Mouse (Mus musculus): ENCODE measurements at regions not wholly inside any gene's neighbourhood (a gene's known extent, or its start where the extent isn't known, plus 50 kb on each side); places are given as distances from the start of the nearest gene placed in this dataset.

DNA sequence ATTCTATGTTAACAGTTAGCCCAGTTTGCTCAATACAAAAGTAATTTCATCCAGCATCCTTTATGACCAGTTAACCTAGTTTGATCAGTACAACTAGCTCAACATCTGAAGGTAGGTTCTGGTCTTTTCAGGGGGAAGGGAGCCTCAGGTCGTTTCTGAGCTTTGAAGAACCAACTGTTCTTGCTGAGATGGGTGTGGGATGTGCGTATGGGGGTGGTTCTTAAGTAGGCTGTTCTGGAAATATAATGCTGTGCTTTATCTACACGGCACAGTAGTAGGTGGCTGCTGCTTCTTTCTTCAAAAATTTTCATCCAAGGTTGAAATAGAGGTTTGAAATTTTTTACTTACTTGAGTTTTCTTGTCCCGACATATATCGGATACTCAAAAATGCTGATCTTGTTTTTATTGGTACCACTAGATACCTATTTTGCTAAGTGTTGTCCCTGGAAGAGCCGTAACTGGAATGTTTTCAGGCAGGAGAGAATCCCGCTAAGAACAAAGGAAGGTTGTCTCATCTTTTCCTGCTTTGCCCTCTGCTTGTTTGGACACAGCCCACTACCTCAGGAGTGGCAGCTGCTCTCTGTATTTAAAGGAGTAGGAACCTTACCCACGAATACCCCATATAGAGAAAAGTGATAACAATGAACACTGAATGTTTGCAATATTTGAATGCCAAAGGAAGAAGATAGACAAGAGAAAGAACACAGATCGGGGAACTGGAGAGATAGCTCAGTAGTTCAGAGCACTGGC lies 275.5 kb downstream of the Cdh10 start:
- no peak for DNase-seq

GRCm38 (mm10) chr15:19114951-19115350 lies 296.2 kb downstream of the Cdh10 start:
- DNase-seq: no peak

DNA sequence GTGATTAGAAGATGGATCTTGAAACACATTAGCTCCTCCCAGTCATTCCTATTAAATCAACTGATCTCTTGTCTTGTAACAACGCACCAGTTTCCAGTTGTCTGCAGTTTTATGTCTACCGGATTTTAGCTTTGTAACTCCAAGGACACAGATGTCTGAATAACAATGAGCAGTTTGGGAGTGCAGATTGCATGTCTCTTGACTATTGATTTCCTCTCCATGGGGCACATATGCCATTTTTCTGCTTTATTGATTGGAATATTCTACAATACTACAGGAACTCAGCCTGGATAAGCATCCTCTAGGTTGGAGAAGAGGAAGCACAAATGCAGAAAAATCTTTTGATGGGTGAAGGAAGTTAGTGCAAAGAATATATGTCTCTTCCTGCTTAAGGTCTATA lies 300.2 kb downstream of the Cdh10 start:
- no peak for DNase-seq

DNA sequence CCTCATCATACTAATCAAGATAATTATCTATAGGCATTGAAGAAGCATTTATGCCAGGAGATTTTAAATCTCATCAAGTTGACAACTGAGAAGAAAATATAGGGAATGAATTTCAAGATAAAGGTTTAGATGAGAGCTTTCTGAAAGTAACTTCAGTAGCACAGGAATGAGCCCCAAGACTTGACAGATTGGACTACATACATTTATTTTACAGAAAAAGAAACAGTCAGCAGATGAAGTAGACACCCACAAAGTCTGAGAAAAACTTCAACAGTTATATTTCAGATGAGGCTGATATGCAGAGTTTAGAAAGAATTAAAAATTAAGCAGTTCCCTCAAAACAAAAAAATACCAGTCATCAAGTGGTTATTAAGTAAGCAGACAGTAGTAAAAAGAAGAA lies 308.7 kb downstream of the Cdh10 start:
- no peak for DNase-seq

DNA sequence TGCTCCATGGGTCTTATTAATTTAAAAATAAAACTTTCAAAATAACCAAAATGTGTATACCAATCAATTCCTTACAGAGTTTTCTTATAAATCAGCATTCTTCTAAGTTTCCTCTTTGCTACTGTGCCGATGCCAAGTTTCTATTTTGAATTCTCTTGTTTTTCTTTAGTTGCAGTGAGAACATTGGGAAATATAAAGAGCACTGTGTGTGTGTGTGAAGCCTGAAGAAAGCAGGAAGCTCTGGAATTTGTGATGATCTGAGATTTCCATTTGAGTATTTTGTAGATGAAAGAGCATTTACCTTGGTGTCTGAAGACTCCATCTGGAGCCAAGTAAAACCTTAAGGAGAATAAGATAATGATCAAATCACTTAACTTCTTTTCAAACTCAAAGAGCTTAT lies 310.6 kb downstream of the Cdh10 start:
- no peak for DNase-seq

DNA sequence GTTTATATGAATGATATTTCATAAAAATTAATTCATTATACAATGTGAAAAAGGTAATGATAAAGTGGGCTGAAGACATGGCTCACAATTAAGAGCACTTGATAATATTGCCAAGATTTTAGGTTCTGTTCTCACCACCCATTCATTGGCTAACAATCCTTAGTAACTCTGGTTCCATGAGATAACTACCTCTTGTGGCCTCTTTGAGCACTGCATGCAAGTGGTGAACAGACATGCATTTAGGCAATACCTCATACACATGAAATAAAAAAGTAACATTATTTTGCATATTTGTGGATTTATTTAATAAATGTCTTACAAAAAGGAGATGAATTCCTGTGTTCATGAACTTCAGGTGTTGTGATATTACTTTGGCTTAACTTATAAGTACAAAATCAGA lies 334.9 kb downstream of the Cdh10 start:
- DNase-seq: no peak

DNA sequence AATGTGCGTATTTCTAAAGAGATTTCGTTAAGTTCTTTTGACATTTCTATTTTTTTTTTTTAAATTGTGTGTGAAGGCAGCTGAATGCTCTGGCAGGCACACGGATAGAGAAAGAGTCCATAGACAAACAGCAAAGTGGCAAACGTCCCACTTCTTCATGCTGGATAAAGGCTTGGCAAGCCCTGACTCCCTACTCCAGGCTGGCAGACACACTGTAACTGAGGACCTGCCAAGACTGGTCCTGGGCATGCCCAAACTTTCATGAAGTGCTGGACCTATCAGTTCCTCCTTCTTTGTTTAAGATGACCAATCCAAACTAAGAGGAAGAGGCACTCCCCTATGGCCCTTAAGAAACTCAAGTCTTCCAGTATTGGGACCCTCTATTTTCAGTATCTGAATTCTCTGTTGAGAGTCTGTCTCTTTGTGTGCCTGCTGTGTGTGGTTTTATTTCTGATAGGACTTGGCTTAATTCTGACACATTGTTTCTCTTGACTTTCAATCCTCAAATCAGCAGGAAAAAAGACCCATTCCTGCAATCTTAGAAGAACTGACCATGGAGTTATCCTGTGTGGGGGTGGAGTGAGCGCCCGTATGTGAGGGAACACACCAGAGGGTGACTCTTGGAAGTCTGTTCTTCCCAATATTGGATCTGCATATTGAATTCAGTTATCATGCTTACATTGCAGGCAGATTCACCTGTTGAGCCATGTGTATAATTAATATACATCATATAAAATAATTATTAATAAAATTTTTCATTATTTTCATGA lies 343.6 kb downstream of the Cdh10 start:
- peak; percentile 5 for DNase-seq

DNA sequence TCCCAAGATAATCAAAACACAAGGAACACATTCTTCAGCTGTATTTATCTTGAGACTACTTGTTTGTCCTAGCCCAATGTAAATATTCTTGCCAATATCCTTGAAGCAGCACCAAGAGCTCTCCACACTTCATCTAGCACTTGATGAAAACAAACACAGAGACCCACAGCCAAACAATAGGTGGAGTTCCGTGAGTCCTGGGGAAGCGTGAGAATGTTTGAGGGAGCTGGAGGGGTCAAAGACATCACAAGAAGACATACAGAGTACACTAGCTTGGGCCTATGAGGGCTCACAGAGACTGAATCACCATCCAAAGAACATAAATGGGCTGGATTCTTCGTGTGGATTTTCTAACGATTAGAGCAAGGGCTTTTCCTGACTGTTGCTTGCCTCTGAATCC lies 356.7 kb downstream of the Cdh10 start:
- DNase-seq: no peak

All from cerebellum, adult 8-10 months (tissue).